Mouse (Mus musculus) kidney, postnatal 0 days (tissue): ENCODE results near the gene Lztr1. TPM values are rescaled to one million over a fixed set of nuclear protein-coding genes. Genes with fewer than 3 reads are reported as not detected.
A peak's percentile ranks its signal among the peaks of the same experiment; 100 is the strongest.

Source experiments
- ATAC-seq: fragments of 200-750 bp; cut with Nextera tagmentation; replicated peaks from 2 replicates; pipeline ENCODE4 v1.8.0; 2017; ENCODE audit warnings: low read depth, moderate number of reproducible peaks, moderate TSS enrichment, moderate library complexity; ENCODE audit not compliant: low FRiP score
- DNase-seq: peaks from one replicate; pipeline ENCODE4 v3.0.0-alpha.2; 2016; ENCODE audit warnings: low spot score
- H3K27ac ChIP-seq: fragments of 300-500 bp; sonication (generic); 2 replicates; pipeline ENCODE4 v1.5.1; 2014; ENCODE audit warnings: mild to moderate bottlenecking
- H3K27me3 ChIP-seq: fragments of 300-500 bp; sonication (generic); 2 replicates; pipeline ENCODE4 v1.6.1; 2014; ENCODE audit warnings: low read length, mixed read lengths; ENCODE audit not compliant: insufficient read depth
- H3K36me3 ChIP-seq: fragments of 300-500 bp; sonication (generic); 2 replicates; pipeline ENCODE4 v1.6.1; 2014; ENCODE audit warnings: low read length, mixed read lengths; ENCODE audit not compliant: insufficient read depth
- H3K4me1 ChIP-seq: fragments of 300-500 bp; sonication (generic); replicated peaks from 2 replicates; pipeline ENCODE4 v1.6.1; 2014; ENCODE audit warnings: antibody characterized with exemption, low read length, mixed read lengths; ENCODE audit not compliant: insufficient read depth
- H3K4me2 ChIP-seq: fragments of 300-500 bp; sonication (generic); 2 replicates; pipeline ENCODE4 v1.6.1; 2014; ENCODE audit warnings: mild to moderate bottlenecking, low read length, moderate library complexity, mixed read lengths
- H3K4me3 ChIP-seq: fragments of 300-500 bp; sonication (generic); replicated peaks from 2 replicates; pipeline ENCODE4 v1.5.1; 2014; ENCODE audit warnings: low read depth, low read length
- H3K9ac ChIP-seq: fragments of 300-500 bp; sonication (generic); 2 replicates; pipeline ENCODE4 v1.6.1; 2014; ENCODE audit warnings: low read depth, low read length
- H3K9me3 ChIP-seq: fragments of 300-500 bp; sonication (generic); replicated peaks from 2 replicates; pipeline ENCODE4 v1.6.1; 2016; ENCODE audit warnings: low read length, inconsistent platforms, mixed read lengths
- CTCF ChIP-seq: IDR thresholded peaks from 2 replicates; pipeline ENCODE4 v1.5.1; 2016; ENCODE audit warnings: antibody characterized with exemption, low read depth, mild to moderate bottlenecking, moderate library complexity
- WGBS: fragments of 180-500 bp; shearing (Covaris S2); extraction: QIAGEN DNeasy Blood & Tissue Kit; methylation state at CpG from one replicate; pipeline ENCODE4 v1.1.7; 2014; 5-methylcytosine and 5-hydroxymethylcytosine counted together
- polyA plus RNA-seq: library from polyadenylated mRNA; unstranded; fragments of >200 nt; fragmentation: Nextera tagmentation; extraction: Ambion mirVana; gene quantifications from 2 replicates; pipeline ENCODE4 v1.2.1, GENCODE M21; 2015

The Lztr1 gene
- polyA plus RNA-seq, 1 experiment from 2014 or later: 65.7 TPM

DNA sequence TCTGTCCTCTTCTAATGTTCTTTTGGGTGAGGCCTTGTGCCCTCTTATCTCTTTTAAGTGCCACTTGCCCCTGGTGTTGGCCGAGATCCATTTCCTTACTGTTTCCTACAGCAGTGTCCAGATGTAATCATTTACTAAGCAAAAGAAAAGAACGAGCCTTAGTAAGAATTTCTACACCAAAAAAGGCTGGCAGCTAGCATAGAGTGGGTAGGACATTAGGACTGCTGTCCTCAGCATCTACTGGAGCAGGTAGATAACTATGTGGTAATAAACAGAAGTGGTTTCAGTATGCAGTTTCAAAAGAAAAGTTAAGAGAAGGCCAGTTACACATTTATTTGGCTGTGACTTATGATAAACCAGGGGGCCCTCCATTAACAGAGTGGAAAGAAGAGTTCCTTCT is 2.2 kb downstream of the Lztr1 start:
- DNase-seq (no peak), ATAC-seq (0 out of 2 replicates have a peak, but pooled peaks have one; percentile 21)
- H3K4me3 ChIP-seq: no peak overlapping the region
- H3K27ac ChIP-seq: peak overlapping the region; percentile 44; the same call in 1 of the 2 replicates
- H3K9me3 ChIP-seq: no peaks in the 10 kb centered on the region
- no peaks in the 10 kb centered on the region for H3K27me3 ChIP-seq
- TF ChIP-seq CTCF: no peak
- H3K36me3 ChIP-seq: peaks cover 34% of the 10 kb centered on the region
- no peak overlapping the region for H3K9ac ChIP-seq
- 62% methylated on average over 2 of the region's 2 CpGs for WGBS
- peaks cover 10% of the 10 kb centered on the region for H3K4me1 ChIP-seq
- no peak overlapping the region for H3K4me2 ChIP-seq

DNA sequence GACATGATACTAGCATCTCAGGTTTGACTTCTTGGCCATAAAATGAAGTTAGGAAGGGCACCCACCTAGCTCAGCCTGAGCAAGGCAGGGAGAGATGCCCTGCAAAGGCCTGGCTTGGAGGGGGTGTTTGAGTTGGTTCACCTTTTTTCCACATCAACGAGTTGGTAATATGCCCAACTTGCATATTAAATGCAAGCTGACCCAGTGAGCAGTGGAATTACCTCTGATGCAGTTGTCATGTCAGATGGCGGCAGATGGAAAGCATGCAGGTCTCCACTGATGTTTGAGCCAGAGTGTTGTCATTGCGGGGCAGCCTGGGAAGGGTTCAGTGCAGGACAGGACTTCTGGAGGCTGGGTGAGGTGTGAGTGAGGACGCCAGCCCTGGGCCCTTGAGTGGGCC is 2.9 kb downstream of the Lztr1 start:
- Histone ChIP-seq H3K9me3 (no peaks in the 10 kb centered on the region), H3K9ac (no peak overlapping the region), H3K4me2 (no peak overlapping the region), H3K36me3 (peaks cover 41% of the 10 kb centered on the region), H3K4me3 (no peak overlapping the region), H3K27me3 (no peaks in the 10 kb centered on the region), H3K27ac (peak overlapping the region; percentile 6; the same call in 1 of the 2 replicates), H3K4me1 (peaks cover 10% of the 10 kb centered on the region)
- WGBS: 86% methylated on average over 4 of the region's 4 CpGs
- ATAC-seq (no peak), DNase-seq (no peak)
- TF ChIP-seq CTCF: no peak

DNA sequence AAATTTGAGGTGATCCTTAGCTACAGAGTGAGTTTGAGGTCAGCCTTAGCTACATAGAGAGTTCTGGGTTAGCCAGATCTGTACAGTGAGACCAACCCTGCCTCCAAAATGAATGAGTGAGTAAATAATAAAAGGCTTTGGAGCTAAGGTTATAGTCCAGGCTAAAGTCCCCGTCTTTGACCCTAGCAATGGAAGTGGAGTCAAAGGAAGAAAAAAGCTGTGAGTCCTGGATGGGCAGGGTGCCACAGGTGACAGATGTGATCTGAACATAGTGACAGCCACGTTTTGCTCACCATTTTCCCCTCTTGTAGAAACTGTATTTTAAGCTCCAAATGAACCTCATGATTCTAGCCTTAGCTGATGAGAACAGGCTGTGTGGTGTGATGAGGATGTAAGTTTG is 10.4 kb downstream of the Lztr1 start:
- Histone ChIP-seq H3K36me3 (peaks cover 78% of the 10 kb centered on the region), H3K4me3 (no peak overlapping the region), H3K27ac (no peak overlapping the region), H3K4me1 (no peaks in the 10 kb centered on the region), H3K27me3 (no peaks in the 10 kb centered on the region), H3K9me3 (no peaks in the 10 kb centered on the region), H3K9ac (no peak overlapping the region), H3K4me2 (no peak overlapping the region)
- DNase-seq (no peak), ATAC-seq (no peak)
- TF ChIP-seq CTCF: no peak
- WGBS: 88% methylated on average over 2 of the region's 2 CpGs

- Histone ChIP-seq H3K27ac (no peak overlapping the region), H3K4me3 (no peak overlapping the region), H3K36me3 (peaks cover 84% of the 10 kb centered on the region), H3K27me3 (no peaks in the 10 kb centered on the region), H3K9me3 (no peaks in the 10 kb centered on the region), H3K4me1 (no peaks in the 10 kb centered on the region), H3K9ac (no peak overlapping the region), H3K4me2 (no peak overlapping the region)
- 95% methylated on average over 11 of the region's 11 CpGs for WGBS
- DNase-seq: no peak
- ATAC-seq: no peak
- no peak for TF ChIP-seq CTCF
Measured at GRCm38 (mm10) chr16:17524156-17524555, 15.7 kb downstream of the Lztr1 start.

DNA sequence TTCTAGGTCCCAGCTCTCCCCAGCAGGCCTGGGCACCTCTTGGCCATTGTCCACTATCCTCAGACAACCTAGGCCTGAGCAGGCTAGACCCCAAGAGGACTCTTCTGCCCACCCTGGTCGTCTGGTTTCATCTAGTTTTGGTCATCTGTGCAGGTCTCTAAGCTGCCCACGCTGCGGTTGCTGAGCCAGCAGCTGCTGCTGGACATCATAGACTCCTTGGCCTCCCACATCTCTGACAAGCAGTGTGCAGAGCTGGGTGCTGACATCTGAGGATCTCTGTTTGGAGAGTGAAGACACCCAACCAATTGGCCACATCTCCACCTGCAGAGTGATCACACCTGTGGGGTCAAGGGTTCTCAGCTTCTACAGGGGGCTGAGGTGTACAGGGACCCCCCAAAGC is 17.0 kb downstream of the Lztr1 start:
- ATAC-seq (no peak), DNase-seq (no peak)
- Histone ChIP-seq H3K27me3 (no peaks in the 10 kb centered on the region), H3K9ac (no peak overlapping the region), H3K9me3 (no peaks in the 10 kb centered on the region), H3K4me1 (0 out of 2 replicates have a peak, but pooled peaks cover 6% of the 10 kb centered on the region), H3K27ac (no peak overlapping the region), H3K36me3 (peaks cover 71% of the 10 kb centered on the region), H3K4me2 (no peak overlapping the region), H3K4me3 (no peak overlapping the region)
- 77% methylated on average over 3 of the region's 3 CpGs for WGBS
- TF ChIP-seq CTCF: no peak

DNA sequence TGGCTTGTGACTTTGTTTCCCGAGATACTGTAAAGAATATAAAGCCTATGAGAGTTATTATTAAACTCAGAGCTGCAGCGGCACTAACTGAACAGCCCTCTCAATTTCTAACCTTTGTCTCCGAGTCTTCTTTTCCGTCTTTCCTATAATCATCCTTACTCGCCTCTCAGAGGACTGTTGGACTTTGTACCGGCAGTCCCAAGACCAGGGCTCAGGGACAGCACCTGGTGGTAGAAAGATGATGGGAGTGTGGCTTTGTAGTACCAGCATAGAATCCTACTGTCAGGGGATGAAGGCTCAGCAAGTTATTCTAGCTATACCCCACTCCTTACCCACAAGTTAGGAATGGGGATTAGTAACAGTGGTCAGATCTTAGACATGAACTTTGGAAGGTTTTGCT is 17.7 kb downstream of the Lztr1 start:
- H3K9ac ChIP-seq: no peak overlapping the region
- H3K4me2 ChIP-seq: no peak overlapping the region
- no peak for DNase-seq
- H3K9me3 ChIP-seq: no peaks in the 10 kb centered on the region
- no peaks in the 10 kb centered on the region for H3K27me3 ChIP-seq
- no peak overlapping the region for H3K4me3 ChIP-seq
- 87% methylated on average over 6 of the region's 6 CpGs for WGBS
- peaks cover 64% of the 10 kb centered on the region for H3K36me3 ChIP-seq
- H3K27ac ChIP-seq: no peak overlapping the region
- no peak for ATAC-seq
- TF ChIP-seq CTCF: 0 out of 2 replicates have a peak, but pooled peaks have one; percentile 7
- H3K4me1 ChIP-seq: 0 out of 2 replicates have a peak, but pooled peaks cover 6% of the 10 kb centered on the region

DNA sequence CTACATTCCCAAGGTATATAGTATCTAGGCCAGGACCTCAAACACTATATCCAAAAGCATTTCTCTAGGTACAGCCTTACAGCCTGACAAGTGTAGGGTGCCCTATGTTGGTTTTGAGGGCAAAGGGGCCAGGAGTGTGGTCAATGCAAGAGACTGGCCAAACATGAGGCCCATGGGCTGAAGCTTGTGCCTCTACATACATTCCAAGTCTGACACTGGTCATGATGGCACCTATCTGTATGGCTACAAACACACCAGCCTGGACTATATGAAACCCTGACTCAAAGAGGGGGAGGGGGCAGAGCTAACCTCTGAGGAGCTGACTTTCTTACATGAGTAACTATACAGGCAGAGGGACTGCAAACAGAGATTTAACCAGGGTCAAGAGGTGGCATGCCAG is 19.1 kb downstream of the Lztr1 start:
- 0 out of 2 replicates have a peak, but pooled peaks cover 11% of the 10 kb centered on the region for H3K4me1 ChIP-seq
- DNase-seq: no peak
- H3K4me2 ChIP-seq: no peak overlapping the region
- no peak overlapping the region for H3K27ac ChIP-seq
- no peaks in the 10 kb centered on the region for H3K27me3 ChIP-seq
- no peak for ATAC-seq
- H3K9ac ChIP-seq: no peak overlapping the region
- H3K36me3 ChIP-seq: peaks cover 50% of the 10 kb centered on the region
- no peak for TF ChIP-seq CTCF
- H3K4me3 ChIP-seq: no peak overlapping the region
- no peaks in the 10 kb centered on the region for H3K9me3 ChIP-seq
